7 mouse cellular contexts compared by ENCODE assay signal in genomic region chr7:3665215-3666114, GRCm38 (mm10). TPM values are rescaled to one million over a fixed set of nuclear protein-coding genes. Genes with fewer than 3 reads are reported as not detected.
DNase-seq lines count a peak whose midpoint lies in the region; ATAC-seq lines count a peak whose summit lies in the region.

Leng1 (minus strand) TSS chr7:3665840.

- H3K27me3 ChIP-seq in intestine, embryonic 16.5 days (replicated peaks; ENCODE audit: control insufficient read depth, insufficient read depth, low read length) = no peaks in the 10 kb centered on the region
- H3K27me3 ChIP-seq in midbrain, embryonic 11.5 days (ENCODE audit: control insufficient read depth, insufficient read depth, low read length) = no peaks in the 10 kb centered on the region

- peak within 1 kb of the TSS; percentile 93 for H3K27ac ChIP-seq in intestine, embryonic 16.5 days (ENCODE audit: low read length)
- H3K27ac ChIP-seq in midbrain, embryonic 11.5 days (ENCODE audit: low read depth, low read length) = peak within 1 kb of the TSS; percentile 80

- peaks cover 15% of the 10 kb centered on the region; the same call in 1 of the 2 replicates for H3K36me3 ChIP-seq in intestine, embryonic 16.5 days (ENCODE audit: control insufficient read depth, insufficient read depth, low read length)
- H3K36me3 ChIP-seq in midbrain, embryonic 11.5 days (ENCODE audit: control insufficient read depth, insufficient read depth, low read length) = peaks cover 10% of the 10 kb centered on the region; the same call in 1 of the 2 replicates

- intact Hi-C loops in left cerebral cortex, postnatal 36 days (cut with DNase I) = loop anchor here (2.0 kb wide), 1 partner anchor 21 kb away; the partner anchor contains the start of gene Cnot3

- H3K4me2 ChIP-seq in intestine, embryonic 16.5 days (ENCODE audit: low read depth, low read length) = peak within 1 kb of the TSS; percentile 81
- peak within 1 kb of the TSS; percentile 74 for H3K4me2 ChIP-seq in midbrain, embryonic 11.5 days

- H3K4me1 ChIP-seq in intestine, embryonic 16.5 days (ENCODE audit: control insufficient read depth, insufficient read depth, low read length) = peaks cover 25% of the 10 kb centered on the region
- peaks cover 12% of the 10 kb centered on the region for H3K4me1 ChIP-seq in midbrain, embryonic 11.5 days (ENCODE audit: control insufficient read depth, insufficient read depth, low read length)

- peak within 1 kb of the TSS; percentile 83 for H3K9ac ChIP-seq in intestine, embryonic 16.5 days (ENCODE audit: low read depth, low read length)
- H3K9ac ChIP-seq in midbrain, embryonic 11.5 days (ENCODE audit: low read length) = peak within 1 kb of the TSS; percentile 88

- 3% methylated on average over 45 of the region's 45 CpGs for WGBS in intestine, embryonic 16.5 days
- WGBS in midbrain, embryonic 11.5 days = 5% methylated on average over 45 of the region's 45 CpGs

- H3K9me3 ChIP-seq in intestine, embryonic 16.5 days (ENCODE audit: control insufficient read depth, low read length) = no peaks in the 10 kb centered on the region
- H3K9me3 ChIP-seq in midbrain, embryonic 11.5 days (ENCODE audit: control insufficient read depth, low read length) = no peaks in the 10 kb centered on the region

- H3K4me3 ChIP-seq in intestine, embryonic 16.5 days (ENCODE audit: low read length) = peak within 1 kb of the TSS; percentile 71
- H3K4me3 ChIP-seq in midbrain, embryonic 11.5 days (ENCODE audit: low read depth, low read length) = peak within 1 kb of the TSS; percentile 75

- DNase-seq in adrenal gland, adult 8-10 months = peak; percentile 98
- DNase-seq in embryo, embryonic 9.5 days (ENCODE audit: extremely low spot score) = peak; percentile 93
- peak; percentile 84 to 95 for DNase-seq in gastrocnemius, postnatal 4 days (ENCODE audit: low spot score in 2 of 2)
- DNase-seq in left cerebral cortex, postnatal 36 days (ENCODE audit: low spot score in 2 of 2) = peak; percentile 95 to 97
- DNase-seq in midbrain, embryonic 11.5 days (ENCODE audit: low spot score, missing footprints) = peak; percentile 97
- DNase-seq in skeletal muscle tissue, adult 2 months (ENCODE audit: low read depth, low spot score) = peak; percentile 99

- peak; percentile 98 for ATAC-seq in intestine, embryonic 16.5 days
- peak; percentile 99 for ATAC-seq in midbrain, embryonic 11.5 days (ENCODE audit: low FRiP score)

RNA-seq across cellular contexts. Expression of gene Leng1, which starts in this region (rescaled TPM):
- 10 to 100 TPM in 3 of 4 experiments, 1 to 10 TPM in 1; 9.6 to 14.1 (median 11.2) TPM for total RNA-seq in adrenal gland, adult 8-10 months (2022)
- total RNA-seq in gastrocnemius, postnatal 4 days (2021) = 1 to 10 TPM; 9.8 TPM
- polyA plus RNA-seq in intestine, embryonic 16.5 days (2015; fragmentation: Nextera tagmentation; extraction: Ambion mirVana) = 16.8 and 17.3 TPM in 2 replicates
- 1 to 10 TPM; 6.7 to 6.8 TPM for total RNA-seq in left cerebral cortex, postnatal 36 days (2021)
- polyA plus RNA-seq in midbrain, embryonic 11.5 days (2014; fragmentation: Nextera tagmentation; extraction: Ambion mirVana) = 16.4 and 16.9 TPM in 2 replicates

Comparison
In these comparisons a context has a peak if more than half of its experiments do, and no peak if none do; other contexts are left out.
1. Peak in every context shown above with its lines: DNase-seq, ATAC-seq, H3K4me3 ChIP-seq and H3K27ac ChIP-seq.